Mouse (Mus musculus): ENCODE results near the gene Olfr231. TPM values are rescaled to one million over a fixed set of nuclear protein-coding genes. Genes with fewer than 3 reads are reported as not detected.
A peak's percentile ranks its signal among the peaks of the same experiment; 100 is the strongest.

The Olfr231 gene
- polyA plus RNA-seq, 1 experiment from 2014 or later, result 0.10 TPM

DNA sequence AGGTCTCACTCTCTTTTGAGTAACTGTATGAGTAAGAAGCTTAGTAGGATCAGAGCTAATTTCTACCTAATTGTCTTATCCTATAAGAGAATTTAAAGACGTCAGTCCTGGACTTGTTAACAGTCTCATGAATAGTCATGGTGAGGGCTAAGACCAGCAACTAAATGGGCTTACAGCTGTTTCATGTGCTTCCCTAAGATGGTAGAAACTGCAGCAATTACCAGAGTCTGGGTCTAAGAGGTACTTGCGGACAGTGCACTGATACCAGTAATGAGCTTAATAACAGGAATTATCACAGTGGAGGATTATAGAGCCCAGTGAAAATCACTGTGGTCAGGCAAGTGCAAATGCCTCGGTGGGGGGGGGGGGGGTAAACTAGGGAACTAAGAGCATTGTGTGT is 11.0 kb upstream of the Olfr231 start:
- Histone ChIP-seq H3K27ac (replicated peaks; ENCODE audit: low read depth, low read length) (no peak overlapping the region), H3K4me2 (ENCODE audit: low read depth, low read length) (no peak overlapping the region), H3K36me3 (ENCODE audit: control insufficient read depth, insufficient read depth, low read length) (no peaks in the 10 kb centered on the region), H3K9ac (ENCODE audit: low read depth, low read length) (no peak overlapping the region), H3K27me3 (replicated peaks; ENCODE audit: control insufficient read depth, insufficient read depth, low read length) (no peaks in the 10 kb centered on the region), H3K4me1 (ENCODE audit: control insufficient read depth, insufficient read depth, low read length) (no peaks in the 10 kb centered on the region), H3K9me3 (ENCODE audit: control insufficient read depth, low read length) (no peaks in the 10 kb centered on the region), H3K4me3 (ENCODE audit: low read depth, low read length) (no peak overlapping the region)
- ATAC-seq (ENCODE audit: low read depth) (no peak), DNase-seq (ENCODE audit: low spot score) (no peak)
- 66% methylated on average over 3 of the region's 3 CpGs for WGBS

DNA sequence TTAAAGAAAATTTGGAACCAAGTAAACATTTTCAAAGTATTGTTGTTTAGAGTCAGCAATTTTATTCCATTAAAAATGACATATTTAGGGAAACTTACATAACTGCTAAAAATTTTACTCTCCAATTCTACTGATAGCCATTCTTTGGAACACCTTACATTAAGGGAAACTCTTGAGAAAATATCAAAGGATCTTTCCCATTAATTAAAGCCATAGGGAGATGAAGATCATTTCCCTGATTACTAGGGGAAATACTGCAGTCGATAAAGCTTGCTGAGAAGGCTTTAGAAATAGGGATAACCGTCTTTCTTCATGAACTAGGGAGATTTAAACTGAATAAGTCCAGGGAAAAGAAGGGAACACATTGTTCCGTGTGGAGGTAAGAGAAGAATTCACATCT is 10.3 kb upstream of the Olfr231 start, which contains the start of gene Olfr424:
Gene Olfr424, plus strand, starts transcription at position 301 of the 400 bp plus-strand sequence.
- Histone ChIP-seq H3K4me2 (ENCODE audit: low read depth, low read length) (no peak within 1 kb of the TSS), H3K27me3 (replicated peaks; ENCODE audit: control insufficient read depth, insufficient read depth, low read length) (no peaks in the 10 kb centered on the region), H3K36me3 (ENCODE audit: control insufficient read depth, insufficient read depth, low read length) (no peaks in the 10 kb centered on the region), H3K9ac (ENCODE audit: low read depth, low read length) (no peak within 1 kb of the TSS), H3K4me3 (ENCODE audit: low read depth, low read length) (no peak within 1 kb of the TSS), H3K4me1 (ENCODE audit: control insufficient read depth, insufficient read depth, low read length) (no peaks in the 10 kb centered on the region), H3K27ac (replicated peaks; ENCODE audit: low read depth, low read length) (no peak within 1 kb of the TSS), H3K9me3 (ENCODE audit: control insufficient read depth, low read length) (no peaks in the 10 kb centered on the region)
- 71% methylated on average over 3 of the region's 3 CpGs for WGBS
- no peak for ATAC-seq (ENCODE audit: low read depth)
- no peak for DNase-seq (ENCODE audit: low spot score)

DNA sequence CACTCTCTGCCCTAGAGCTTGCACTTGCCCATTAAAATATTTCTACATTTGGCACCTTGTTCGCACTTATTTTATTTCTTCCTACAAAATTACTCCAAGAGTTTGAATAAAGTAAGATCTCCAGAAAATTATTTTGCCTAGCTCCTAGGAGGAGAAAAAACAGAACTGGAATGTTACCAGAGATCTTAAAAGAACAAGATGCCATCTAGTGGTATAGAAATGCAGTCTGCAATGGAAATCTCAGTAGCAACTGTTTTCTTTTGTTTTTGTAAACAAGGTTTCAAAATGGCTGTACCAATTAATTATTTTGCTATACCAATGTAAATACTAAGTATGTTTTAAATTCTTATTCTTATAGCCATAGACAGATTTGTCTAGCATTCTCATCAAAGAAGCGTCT is 17.2 kb downstream of the Olfr231 start:
- Histone ChIP-seq H3K9ac (ENCODE audit: low read depth, low read length) (no peak overlapping the region), H3K27ac (replicated peaks; ENCODE audit: low read depth, low read length) (no peak overlapping the region), H3K9me3 (ENCODE audit: control insufficient read depth, low read length) (no peaks in the 10 kb centered on the region), H3K4me2 (ENCODE audit: low read depth, low read length) (no peak overlapping the region), H3K4me3 (ENCODE audit: low read depth, low read length) (no peak overlapping the region), H3K36me3 (ENCODE audit: control insufficient read depth, insufficient read depth, low read length) (no peaks in the 10 kb centered on the region), H3K27me3 (replicated peaks; ENCODE audit: control insufficient read depth, insufficient read depth, low read length) (no peaks in the 10 kb centered on the region), H3K4me1 (ENCODE audit: control insufficient read depth, insufficient read depth, low read length) (no peaks in the 10 kb centered on the region)
- WGBS, result 62% methylated on average over 2 of the region's 2 CpGs
- DNase-seq (ENCODE audit: low spot score) (peak; percentile 5), ATAC-seq (ENCODE audit: low read depth) (no peak)

DNA sequence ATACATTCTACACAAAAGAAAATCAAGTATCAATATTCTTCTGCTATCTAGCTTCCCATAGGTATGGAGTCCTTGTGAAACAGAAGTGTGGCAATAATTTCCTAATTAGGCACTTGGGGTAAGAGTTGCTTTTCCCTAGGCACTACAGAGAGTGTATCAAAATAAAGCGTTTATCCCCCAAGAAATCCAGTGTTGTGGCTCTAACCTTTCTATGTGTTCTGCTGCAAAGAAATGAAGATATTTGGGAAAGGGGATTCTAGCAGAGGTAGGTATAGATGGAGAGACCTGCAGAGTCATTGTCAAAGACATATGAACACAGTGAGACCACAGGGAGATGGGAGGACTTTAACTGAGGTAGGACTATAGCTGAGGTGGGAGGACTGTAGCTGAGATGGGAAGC is 24.4 kb downstream of the Olfr231 start, which contains the start of gene Olfr427:
Gene Olfr427, plus strand, starts transcription at position 301 of the 400 bp plus-strand sequence.
- 87% methylated on average over 1 of the region's 1 CpGs for WGBS
- Histone ChIP-seq H3K4me1 (ENCODE audit: control insufficient read depth, insufficient read depth, low read length) (no peaks in the 10 kb centered on the region), H3K9me3 (ENCODE audit: control insufficient read depth, low read length) (no peaks in the 10 kb centered on the region), H3K4me2 (ENCODE audit: low read depth, low read length) (no peak within 1 kb of the TSS), H3K4me3 (ENCODE audit: low read depth, low read length) (no peak within 1 kb of the TSS), H3K36me3 (ENCODE audit: control insufficient read depth, insufficient read depth, low read length) (no peaks in the 10 kb centered on the region), H3K9ac (ENCODE audit: low read depth, low read length) (no peak within 1 kb of the TSS), H3K27ac (replicated peaks; ENCODE audit: low read depth, low read length) (no peak within 1 kb of the TSS), H3K27me3 (replicated peaks; ENCODE audit: control insufficient read depth, insufficient read depth, low read length) (no peaks in the 10 kb centered on the region)
- DNase-seq (ENCODE audit: low spot score) (no peak), ATAC-seq (ENCODE audit: low read depth) (no peak)

DNA sequence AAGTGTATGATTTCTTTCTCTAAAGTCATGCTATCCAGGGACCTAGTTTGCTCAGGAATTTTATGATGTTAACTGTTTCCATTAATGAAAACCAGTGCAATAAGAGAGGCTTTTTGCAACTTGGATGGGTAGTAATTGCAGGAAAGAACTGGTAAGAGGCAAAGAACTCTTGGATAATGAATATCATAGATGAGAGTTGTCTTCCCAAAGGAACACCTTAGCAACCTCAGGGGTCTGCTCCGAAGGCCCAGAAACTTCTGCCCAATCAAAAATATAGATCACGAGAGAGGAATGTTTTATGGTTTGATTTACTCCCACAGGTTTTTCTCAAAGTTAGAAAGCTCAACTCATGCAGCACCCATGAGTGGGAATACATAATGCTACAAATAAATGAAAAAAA is 36.9 kb downstream of the Olfr231 start, which contains the start of gene Olfr429:
Gene Olfr429, plus strand, starts transcription at position 301 of the 400 bp plus-strand sequence.
- H3K4me2 ChIP-seq (ENCODE audit: low read depth, low read length), result no peak within 1 kb of the TSS
- WGBS, result 75% methylated on average over 2 of the region's 2 CpGs
- no peaks in the 10 kb centered on the region for H3K4me1 ChIP-seq (ENCODE audit: control insufficient read depth, insufficient read depth, low read length)
- H3K9me3 ChIP-seq (ENCODE audit: control insufficient read depth, low read length), result no peaks in the 10 kb centered on the region
- H3K9ac ChIP-seq (ENCODE audit: low read depth, low read length), result no peak within 1 kb of the TSS
- ATAC-seq (ENCODE audit: low read depth), result no peak
- H3K27ac ChIP-seq (replicated peaks; ENCODE audit: low read depth, low read length), result no peak within 1 kb of the TSS
- no peak for DNase-seq (ENCODE audit: low spot score)
- no peaks in the 10 kb centered on the region for H3K27me3 ChIP-seq (replicated peaks; ENCODE audit: control insufficient read depth, insufficient read depth, low read length)
- no peak within 1 kb of the TSS for H3K4me3 ChIP-seq (ENCODE audit: low read depth, low read length)
- H3K36me3 ChIP-seq (ENCODE audit: control insufficient read depth, insufficient read depth, low read length), result no peaks in the 10 kb centered on the region

DNA sequence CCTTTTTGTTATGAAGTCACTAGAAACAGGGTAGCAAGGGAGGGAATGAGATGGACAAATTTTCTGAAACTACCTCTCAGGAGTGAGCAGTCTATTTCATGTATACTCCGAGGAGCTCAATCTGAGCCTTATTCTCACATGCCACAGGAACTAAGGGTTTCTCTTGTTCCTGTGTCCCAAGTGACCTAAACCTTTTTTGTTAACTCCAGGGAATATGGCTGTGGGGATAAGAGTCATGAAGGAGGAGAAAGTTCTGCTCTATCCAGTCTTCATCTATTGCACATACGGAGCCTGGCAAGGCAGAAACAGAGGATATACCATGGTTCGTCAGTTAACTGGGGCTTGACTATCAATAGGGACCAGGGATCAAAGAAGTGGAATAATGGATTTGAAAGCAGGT is 54.7 kb downstream of the Olfr231 start, which contains the start of gene Olfr430:
Gene Olfr430, plus strand, starts transcription at position 301 of the 400 bp plus-strand sequence.
- DNase-seq (ENCODE audit: low spot score), result no peak
- no peak for ATAC-seq (ENCODE audit: low read depth)
- no peak within 1 kb of the TSS for H3K27ac ChIP-seq (replicated peaks; ENCODE audit: low read depth, low read length)
- 77% methylated on average over 3 of the region's 3 CpGs for WGBS
- H3K27me3 ChIP-seq (replicated peaks; ENCODE audit: control insufficient read depth, insufficient read depth, low read length), result no peaks in the 10 kb centered on the region
- no peaks in the 10 kb centered on the region for H3K4me1 ChIP-seq (ENCODE audit: control insufficient read depth, insufficient read depth, low read length)
- H3K9me3 ChIP-seq (ENCODE audit: control insufficient read depth, low read length), result no peaks in the 10 kb centered on the region
- H3K36me3 ChIP-seq (ENCODE audit: control insufficient read depth, insufficient read depth, low read length), result no peaks in the 10 kb centered on the region
- no peak within 1 kb of the TSS for H3K4me3 ChIP-seq (ENCODE audit: low read depth, low read length)
- H3K4me2 ChIP-seq (ENCODE audit: low read depth, low read length), result no peak within 1 kb of the TSS
- H3K9ac ChIP-seq (ENCODE audit: low read depth, low read length), result no peak within 1 kb of the TSS

Other genes starting within 250 kb of the Olfr231 start
- 1.1 and 1.6 TPM in 2 replicates for gene Ifi211, start 208.1 kb downstream of the Olfr231 start, polyA plus RNA-seq (2014; fragmentation: Nextera tagmentation; extraction: Ambion mirVana)
- gene Mndal, start 178.7 kb downstream of the Olfr231 start, polyA plus RNA-seq (2014; fragmentation: Nextera tagmentation; extraction: Ambion mirVana), result 2.8 and 3.3 TPM in 2 replicates
- gene Ifi203, start 178.5 kb downstream of the Olfr231 start, polyA plus RNA-seq (2014; fragmentation: Nextera tagmentation; extraction: Ambion mirVana), result 1.2 and 1.4 TPM in 2 replicates
- gene Ifi202b, start 138.4 kb downstream of the Olfr231 start, polyA plus RNA-seq (2014; fragmentation: Nextera tagmentation; extraction: Ambion mirVana), result 1.4 and 1.7 TPM in 2 replicates
- gene Ifi205, start 89.4 kb downstream of the Olfr231 start, polyA plus RNA-seq (2014; fragmentation: Nextera tagmentation; extraction: Ambion mirVana), result 0.13 and 0.70 TPM in 2 replicates
- gene Olfr433, start 80.5 kb downstream of the Olfr231 start, polyA plus RNA-seq (2014; fragmentation: Nextera tagmentation; extraction: Ambion mirVana), result 0.17 and 0.18 TPM in 2 replicates
- gene Olfr432, start 72.0 kb downstream of the Olfr231 start, polyA plus RNA-seq (2014; fragmentation: Nextera tagmentation; extraction: Ambion mirVana), result not detected in 2 replicates
- 0.08 and 0.57 TPM in 2 replicates for gene Olfr430, start 54.6 kb downstream of the Olfr231 start, polyA plus RNA-seq (2014; fragmentation: Nextera tagmentation; extraction: Ambion mirVana)
- 0.08 TPM in 1 of 2 replicates, not detected in the other for gene Olfr429, start 36.8 kb downstream of the Olfr231 start, polyA plus RNA-seq (2014; fragmentation: Nextera tagmentation; extraction: Ambion mirVana)
- gene Olfr427, start 24.3 kb downstream of the Olfr231 start, polyA plus RNA-seq (2014; fragmentation: Nextera tagmentation; extraction: Ambion mirVana), result not detected in 2 replicates
- not detected in 2 replicates for gene Olfr424, start 10.4 kb upstream of the Olfr231 start, polyA plus RNA-seq (2014; fragmentation: Nextera tagmentation; extraction: Ambion mirVana)
- gene Olfr420, start 34.5 kb upstream of the Olfr231 start, polyA plus RNA-seq (2014; fragmentation: Nextera tagmentation; extraction: Ambion mirVana), result not detected in 2 replicates
- 0.47 and 0.57 TPM in 2 replicates for gene Spta1, start 51.6 kb upstream of the Olfr231 start, polyA plus RNA-seq (2014; fragmentation: Nextera tagmentation; extraction: Ambion mirVana)
- gene Olfr419, start 130.9 kb upstream of the Olfr231 start, polyA plus RNA-seq (2014; fragmentation: Nextera tagmentation; extraction: Ambion mirVana), result 0.18 TPM in 1 of 2 replicates, not detected in the other
- gene Mptx1, start 209.4 kb upstream of the Olfr231 start, polyA plus RNA-seq (2014; fragmentation: Nextera tagmentation; extraction: Ambion mirVana), result not detected in 2 replicates
- gene Olfr417, start 244.0 kb upstream of the Olfr231 start, polyA plus RNA-seq (2014; fragmentation: Nextera tagmentation; extraction: Ambion mirVana), result not detected in 2 replicates

Measured in embryonic facial prominence, embryonic 14.5 days (tissue).